Mouse (Mus musculus) megakaryocyte, embryonic 14.5 days (primary cell): ENCODE data around the gene Ncapd3.

Source experiments
- FLI1 ChIP-seq: IDR thresholded peaks from 2 replicates; pipeline ENCODE4 v1.6.1; 2012; ENCODE audit warnings: low read length, inconsistent platforms, mixed read lengths
- GATA1 ChIP-seq: IDR thresholded peaks from 3 replicates; pipeline ENCODE4 v1.6.1; 2012; ENCODE audit warnings: mixed read lengths, low read length, inconsistent platforms, borderline replicate concordance

GRCm38 (mm10) chr9:26993900-26994299, 36.1 kb upstream of the Ncapd3 start:
- TF ChIP-seq GATA1 (no peak), FLI1 (no peak)
